Mouse (Mus musculus): Measurements from ENCODE around the gene Heatr4.

- TF ChIP-seq POLR2A (IDR thresholded peaks at IDR 0.05; ENCODE audit: borderline replicate concordance, extremely low read depth, low read depth, low read length), result no peak
- TF ChIP-seq CTCF (IDR thresholded peaks at IDR 0.05; ENCODE audit: insufficient read depth, low read length), result no peak
Observed at GRCm38 (mm10) chr12:83941938-83942337, 42.7 kb downstream of the Heatr4 start.

All from lung, adult 2 months (tissue).